Mouse (Mus musculus) embryo, embryonic 11.5 days (tissue): Measurements from ENCODE around the gene Celsr1.
A peak's percentile ranks its signal among the peaks of the same experiment; 100 is the strongest.

ENCODE experiments used
- DNase-seq: peaks from one replicate; pipeline ENCODE4 v3.0.0-alpha.2; 2012; ENCODE audit warnings: low read depth, low spot score

Gene Celsr1

DNA sequence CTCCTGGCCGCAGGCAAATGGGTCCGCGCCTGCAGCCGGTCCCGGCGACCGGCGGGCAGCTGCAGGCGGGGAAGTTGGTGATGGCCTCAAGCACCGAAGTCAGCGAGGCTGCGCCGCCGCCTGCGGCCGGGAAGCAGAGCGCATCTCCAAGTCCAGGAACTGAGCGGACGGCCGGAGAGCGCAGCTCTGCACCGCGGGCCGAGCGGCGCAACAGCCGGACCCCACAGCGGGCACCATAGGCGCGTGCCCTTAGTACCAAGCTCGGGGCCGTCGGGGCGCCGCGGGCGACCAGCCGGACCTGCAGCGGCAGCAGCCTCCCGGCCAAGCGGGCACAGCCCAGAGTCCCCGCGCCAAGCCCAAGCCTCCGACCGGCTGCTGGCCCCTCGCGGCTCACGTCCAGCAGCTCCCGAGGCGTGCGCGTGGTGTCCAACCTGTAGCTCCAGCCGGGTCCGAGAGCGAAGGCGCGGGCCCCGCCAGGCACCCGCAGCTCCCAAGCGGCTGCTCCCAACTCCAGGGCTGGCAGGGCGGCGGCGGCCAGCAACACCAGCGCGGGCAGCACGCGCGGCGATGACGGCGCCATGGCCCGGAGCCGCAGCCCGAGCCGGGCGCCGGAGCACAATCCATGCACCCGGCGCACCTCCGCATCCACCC, at the start of gene Celsr1:
Celsr1 (minus strand) TSS at position 587 of the 651 bp plus-strand sequence.
- peak; percentile 20 for DNase-seq

DNA sequence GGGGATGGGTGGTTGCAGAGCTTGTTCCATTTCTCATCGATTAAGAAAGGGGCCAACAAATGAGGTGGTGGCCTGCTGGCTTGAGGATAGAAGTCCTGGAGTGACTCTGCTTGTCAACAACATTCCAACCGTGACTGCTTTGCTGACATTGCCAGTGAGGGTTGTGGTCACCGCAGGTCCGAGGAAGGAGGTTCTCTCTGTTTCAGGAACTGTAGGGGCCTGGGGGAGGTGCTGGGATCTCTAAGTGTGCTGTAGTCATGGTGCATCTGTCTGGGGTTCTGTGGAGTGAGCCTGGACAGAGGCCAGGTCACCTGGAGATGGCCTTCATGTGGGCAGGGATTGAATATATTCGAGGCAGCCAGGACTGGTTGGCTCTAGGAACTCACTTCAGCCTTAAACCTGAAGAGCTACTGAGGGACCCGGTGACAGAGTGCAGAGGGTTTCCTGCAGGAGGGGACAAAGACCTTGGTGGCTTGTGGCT, 49.7 kb upstream of the Celsr1 start:
- DNase-seq = no peak

DNA sequence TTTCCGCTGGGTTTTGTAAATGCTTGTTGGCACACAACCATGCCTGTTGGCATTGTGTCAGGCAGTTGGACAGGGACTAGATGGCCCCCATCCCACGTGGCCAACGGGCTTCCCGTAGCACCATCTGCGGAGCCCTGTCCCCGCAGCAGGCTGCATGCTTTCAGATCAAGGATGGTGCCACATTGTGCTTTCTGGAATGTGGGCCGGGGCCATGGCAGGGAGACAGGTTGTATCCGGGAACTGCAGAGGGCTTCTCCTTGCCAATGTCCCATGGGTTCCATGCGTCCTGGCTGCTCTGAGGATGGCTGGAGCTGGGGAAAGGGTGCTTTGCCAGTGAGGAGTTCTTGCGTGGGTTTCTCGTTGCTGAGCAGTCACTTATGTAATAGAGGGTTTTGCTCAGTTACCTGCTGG, 49.0 kb upstream of the Celsr1 start:
- no peak for DNase-seq

DNA sequence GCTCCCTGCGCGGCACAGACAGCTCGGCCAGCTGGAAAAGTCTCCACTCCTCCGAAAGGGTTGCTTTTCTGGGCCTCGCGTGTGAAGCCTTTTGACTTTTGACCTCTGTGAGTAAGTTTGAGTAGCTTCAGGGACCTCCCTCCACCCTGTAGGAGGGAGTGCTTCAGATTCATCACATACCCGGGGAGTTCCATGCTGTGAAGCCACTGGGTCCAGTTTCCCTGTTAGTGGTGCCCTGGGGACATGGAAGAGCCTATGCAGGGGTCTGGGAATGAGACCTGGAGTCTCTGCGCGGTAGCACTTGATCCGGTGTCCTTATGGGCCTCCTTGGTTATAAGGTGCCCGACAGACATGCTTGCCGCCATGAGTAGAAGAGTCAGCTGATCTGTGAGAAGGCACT, 48.1 kb upstream of the Celsr1 start:
- no peak for DNase-seq

DNA sequence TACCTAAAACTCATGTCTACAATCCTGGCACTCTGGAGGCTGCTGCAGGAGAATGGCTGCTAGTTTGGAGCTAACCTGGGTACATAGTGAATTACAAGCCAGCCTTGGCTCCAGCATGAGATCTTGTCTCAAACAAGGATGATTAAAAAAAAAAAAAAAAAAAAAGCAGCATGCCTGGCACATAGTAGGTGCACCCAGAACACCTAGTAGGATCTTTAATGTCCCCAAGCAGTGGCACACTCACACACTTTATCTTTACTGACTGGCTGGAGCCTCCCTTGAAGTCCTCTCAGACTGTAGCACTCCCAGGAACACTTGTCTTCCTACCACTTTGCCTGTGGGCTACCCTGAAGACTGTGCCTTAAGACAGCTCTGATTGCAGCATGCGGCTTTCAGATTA, 46.8 kb upstream of the Celsr1 start:
- DNase-seq = no peak

DNA sequence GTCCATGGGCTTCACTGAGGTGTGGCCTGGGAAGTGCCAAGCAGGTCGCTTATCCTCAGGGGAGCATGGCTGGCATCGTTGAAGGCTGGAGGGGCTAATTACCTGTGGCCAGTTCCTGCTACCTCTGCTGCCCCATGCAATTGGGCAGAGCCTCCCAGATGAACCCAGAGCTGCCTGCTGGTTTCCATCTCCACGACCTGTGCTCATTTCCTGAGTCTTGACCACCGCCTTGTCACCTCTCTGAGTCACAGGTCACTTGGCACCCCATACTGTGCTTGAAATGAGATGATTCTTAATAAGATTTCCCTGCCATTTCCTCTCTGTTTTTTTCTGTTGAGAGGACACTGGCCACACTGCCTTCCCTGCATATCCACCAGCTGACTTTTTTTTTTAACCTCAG, 46.3 kb upstream of the Celsr1 start:
- DNase-seq = no peak

DNA sequence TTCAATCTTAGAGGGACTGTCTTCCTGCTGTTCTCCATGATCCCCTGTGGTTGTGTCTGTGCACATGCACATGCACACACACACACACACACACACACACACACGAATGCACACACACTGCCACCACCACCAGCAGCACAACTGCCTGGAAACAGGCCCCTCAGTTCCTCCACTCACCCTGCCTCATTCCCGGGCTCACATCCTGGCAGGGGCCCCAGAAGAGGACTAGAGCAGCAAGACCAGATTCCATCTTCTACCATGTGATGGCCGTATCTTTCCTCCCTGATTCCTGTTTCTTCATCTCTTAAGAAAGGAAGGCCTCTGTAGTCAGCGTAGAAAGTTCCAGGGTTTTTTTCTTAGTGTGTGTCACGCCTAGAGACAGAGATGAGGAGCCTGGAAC, 45.9 kb upstream of the Celsr1 start:
- no peak for DNase-seq

DNA sequence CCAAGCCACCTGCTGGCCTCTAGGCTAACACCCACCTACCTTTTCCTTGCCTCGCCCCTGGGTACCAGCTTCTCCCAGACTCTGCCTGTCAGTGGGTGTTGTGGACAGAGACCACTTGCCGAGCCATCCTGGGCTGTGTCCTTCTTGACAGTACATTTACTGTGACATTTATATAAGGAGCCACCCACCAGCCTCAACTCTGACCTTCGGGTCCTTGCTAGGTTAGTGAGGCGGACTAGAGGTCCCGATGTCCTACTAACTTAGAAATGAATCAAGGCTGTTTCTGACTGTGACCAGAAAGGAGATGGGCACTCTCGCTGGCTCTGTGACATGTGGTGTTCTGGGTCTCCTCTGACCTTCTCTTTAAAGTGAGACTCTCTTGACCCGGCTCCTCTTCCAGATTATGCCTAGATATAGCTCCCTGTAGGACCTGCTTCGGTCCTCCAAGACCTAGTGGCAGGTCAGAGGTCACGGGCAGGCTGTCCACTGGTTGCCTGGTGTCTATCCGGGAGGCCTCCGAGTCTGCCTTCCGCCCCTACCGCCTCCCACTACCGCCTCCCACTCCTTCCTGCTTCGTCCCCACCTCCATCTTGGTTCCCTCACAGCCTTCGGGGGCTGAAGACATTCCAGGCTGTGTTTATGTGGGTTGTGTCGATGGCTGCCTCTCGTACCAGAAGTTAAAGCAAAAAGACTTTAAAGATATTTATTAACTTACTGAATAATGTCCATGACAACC, 45.1 kb upstream of the Celsr1 start:
- DNase-seq = no peak

DNA sequence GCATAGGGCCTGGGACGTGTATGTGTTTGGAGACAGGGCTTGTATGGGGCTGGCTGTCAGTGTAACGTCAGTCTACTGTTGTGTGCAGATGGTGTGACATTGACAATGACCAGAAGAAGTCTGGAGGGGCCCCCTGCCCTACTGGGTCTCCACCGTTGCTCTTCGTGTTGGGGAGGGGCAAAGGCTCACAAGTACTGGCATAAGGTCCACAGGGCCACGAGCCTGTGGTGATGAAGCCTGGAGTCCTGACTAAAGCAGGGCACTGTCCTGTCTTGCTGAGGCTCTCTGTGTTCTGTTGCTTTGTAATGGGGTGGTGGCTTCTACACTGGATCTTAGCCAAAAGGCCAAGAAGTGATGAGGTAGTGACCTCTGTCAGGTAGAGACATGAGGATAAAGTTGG, 44.4 kb upstream of the Celsr1 start:
- DNase-seq = no peak

DNA sequence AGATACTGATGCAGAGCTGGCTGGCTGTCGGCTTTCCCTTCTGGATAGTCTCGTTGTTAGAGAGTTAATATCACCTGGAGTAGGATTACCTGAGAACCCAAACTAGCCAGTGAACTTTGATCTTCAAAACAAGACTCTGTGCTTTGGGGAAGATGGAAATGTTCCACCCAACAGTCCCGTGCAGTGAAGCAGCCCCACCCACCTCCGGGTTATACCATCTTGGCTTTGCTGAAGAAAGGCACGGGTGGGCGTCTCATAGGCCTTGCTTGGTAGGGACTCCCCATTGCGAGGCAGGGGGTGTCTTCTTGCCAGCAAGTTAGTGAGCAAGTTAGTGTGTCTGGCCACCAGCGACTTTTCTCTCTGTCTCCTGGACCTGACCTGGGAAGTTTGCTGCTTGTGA, 42.8 kb upstream of the Celsr1 start:
- DNase-seq = no peak

DNA sequence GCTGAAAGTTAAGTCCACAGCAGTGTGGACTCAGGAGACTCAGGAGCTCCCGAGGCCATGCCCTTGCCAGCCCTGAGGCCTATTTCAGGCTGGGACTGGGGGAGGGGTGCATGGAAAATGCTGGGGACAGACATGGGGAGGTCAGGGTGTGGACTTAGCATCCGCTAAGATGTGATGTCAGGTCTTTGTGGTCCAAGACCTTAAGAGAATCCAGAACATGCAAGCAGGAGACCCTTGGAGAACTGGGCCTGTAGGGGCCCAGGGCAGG, 42.4 kb upstream of the Celsr1 start:
- no peak for DNase-seq

DNA sequence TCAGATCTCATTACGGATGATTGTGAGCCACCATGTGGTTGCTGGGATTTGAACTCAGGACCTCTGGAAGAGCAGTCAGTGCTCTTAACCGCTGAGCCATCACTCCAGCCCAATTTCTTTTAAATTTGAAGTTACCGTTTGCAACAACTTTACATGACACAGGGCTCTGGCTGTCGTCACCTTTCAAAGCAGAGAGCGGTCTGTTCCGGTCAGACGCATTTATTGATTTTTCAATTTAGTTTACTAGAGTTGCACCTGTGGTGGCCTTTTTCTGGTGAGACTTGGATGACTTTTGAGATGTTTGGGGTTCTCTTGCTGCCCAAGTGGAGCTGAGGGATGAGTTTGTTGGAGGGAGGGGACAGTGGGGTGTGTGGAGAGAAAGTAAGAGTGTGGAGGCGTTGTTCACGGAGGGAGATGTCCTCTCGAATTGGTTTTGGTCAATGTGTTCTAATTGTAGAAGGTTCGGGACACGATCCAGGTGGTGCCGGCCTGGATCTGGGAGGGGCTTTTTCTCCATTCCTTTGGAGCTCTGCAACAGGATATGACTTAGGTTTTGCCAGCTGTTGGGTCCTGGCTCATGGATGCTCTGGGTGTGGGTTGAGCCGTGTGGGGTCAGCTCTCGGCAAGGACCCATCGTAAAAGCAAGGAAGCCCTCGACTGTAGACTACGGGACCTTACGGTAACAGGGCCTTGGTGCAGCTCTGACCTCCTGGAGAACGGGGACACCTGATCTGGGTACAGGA, 41.9 kb upstream of the Celsr1 start:
- no peak for DNase-seq

DNA sequence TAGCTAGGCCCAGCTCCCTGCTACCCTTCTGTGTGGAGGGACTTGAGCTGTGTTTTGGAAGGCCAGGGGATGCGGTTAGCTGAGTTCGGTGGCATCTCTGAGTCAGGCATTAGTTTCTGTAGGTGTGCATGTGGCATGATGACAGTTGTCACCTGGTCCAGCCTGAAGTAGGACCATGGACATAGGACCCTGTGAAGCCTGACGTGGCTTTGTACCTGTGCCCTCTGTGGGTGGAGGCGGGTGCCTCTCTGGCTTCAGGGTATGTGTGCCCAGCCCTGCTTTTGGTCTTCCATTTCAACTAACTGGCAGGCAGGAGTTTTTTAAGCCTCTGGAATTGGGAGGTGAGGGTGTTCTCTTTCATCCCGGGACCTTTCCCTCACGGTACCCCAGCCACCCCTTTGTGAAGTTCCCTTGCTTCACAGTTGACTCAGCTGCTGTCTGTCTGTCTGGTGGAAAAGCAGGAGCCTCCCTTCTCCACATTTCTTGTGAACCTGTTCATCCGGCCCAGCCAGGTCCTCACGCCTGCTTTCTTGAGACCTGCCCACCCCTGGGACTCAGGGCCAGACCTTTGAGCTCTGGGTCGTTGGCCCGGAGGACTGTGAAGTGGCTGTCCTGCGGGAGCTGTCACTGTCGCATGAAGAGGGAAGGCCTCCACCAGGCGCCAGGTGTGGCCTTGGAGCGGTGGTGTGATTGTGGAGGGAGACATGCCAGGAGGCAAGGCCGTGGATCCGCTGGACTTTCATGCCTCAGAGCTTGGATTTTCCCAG, 40.8 kb upstream of the Celsr1 start:
- no peak for DNase-seq

DNA sequence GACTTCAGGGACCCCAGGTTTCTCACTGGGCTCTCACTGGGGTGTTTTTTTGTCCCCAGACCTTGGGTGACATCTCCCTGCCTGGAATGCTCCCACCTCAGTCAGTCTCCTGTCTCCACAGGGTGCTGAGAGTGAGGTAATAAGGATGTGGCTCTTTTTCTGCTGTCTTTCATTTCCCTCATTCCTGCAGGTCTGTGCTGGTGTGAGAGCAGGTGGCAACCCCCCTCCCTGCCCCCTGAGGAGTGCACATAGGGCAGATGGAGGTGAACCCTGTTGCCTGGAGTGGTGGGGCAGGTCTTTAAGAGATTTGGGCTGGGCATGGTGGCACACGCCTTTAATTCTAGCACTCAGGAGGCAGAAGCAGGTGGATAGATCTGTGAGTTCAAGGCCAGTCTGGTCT, 37.6 kb upstream of the Celsr1 start:
- DNase-seq = no peak

DNA sequence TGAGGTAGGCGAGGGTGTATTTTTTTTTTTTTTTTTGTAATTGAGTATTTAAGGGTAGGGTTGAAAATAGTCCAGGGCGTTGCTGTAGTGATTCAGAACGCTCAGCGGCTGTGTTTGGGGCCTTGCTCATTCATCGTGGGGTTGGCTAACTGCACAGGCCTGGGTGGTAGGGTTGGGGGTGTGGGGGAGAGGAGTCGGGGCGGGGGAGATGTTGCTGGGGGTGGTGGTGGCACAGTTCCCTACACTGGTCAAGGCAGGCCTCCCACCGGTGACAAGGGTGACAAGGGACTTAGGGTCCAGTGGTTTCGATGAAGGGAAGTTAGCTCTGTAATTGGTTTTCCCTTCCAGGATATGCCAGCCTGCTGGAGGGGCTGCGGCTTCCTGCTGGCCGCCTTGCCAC, 36.8 kb upstream of the Celsr1 start:
- no peak for DNase-seq

DNA sequence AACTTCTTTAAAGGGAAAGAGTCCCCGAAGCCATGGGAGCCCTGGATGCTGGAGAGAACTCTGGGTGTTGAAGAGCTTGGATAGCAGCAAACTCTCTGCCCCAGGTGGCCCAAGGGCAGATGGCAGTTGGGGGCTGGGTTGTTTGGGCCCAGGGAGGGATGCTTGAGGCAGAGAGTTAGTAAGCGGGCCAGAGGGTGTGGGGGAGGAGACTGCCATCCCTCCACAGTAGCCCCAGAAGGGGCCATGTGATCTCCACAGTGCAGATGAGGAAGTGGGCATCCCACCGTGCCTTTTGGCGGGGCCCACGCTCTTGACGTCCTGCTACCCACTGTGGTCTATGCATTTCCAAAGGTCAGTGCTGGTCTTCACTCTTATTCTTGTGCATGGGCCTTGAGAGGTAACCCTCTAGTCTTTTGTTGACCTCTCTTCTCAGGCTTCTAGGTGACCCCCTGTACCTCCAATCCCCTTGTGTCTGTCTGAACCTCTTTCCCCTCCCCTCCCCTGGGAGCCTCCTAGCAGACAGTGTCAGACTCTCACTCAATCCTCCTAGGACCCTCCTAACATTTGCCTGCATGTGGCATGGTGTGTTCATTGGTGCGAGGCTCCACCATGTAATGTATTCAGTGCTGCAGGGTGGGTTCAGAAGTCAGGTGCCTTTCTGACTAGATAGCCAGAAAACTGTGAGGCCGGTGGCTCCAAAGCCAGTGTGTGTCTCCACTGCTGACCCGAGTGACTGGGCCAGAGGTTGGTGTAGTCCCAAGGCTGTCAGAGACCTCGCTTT, 35.6 kb upstream of the Celsr1 start:
- DNase-seq = no peak

DNA sequence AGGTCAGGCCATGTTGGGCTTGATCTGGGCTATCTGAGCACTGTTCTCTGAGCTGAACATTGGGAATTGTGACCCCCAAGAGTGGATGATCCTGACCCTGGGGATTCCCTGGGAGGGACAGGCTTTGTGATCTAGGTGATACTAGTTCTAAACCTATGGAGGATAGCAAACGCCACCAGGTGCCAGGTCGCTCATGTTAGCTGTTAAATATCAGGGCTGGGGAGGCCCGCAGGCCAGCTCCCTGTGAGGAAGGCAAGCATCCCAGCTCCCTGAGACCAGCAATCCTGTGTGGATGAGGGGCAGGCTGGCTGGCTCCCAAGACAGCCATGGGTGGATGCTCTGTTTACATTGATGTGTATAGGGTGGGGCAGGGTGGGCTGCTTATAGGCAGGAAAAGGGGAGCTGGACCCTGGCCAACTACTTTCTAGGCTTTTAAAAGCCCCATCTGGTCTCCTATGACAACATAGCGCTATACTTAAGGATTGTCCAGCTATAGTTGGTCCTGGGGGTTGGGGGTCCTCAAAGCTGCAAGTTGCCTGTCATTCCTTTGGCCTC, 34.4 kb upstream of the Celsr1 start:
- no peak for DNase-seq

DNA sequence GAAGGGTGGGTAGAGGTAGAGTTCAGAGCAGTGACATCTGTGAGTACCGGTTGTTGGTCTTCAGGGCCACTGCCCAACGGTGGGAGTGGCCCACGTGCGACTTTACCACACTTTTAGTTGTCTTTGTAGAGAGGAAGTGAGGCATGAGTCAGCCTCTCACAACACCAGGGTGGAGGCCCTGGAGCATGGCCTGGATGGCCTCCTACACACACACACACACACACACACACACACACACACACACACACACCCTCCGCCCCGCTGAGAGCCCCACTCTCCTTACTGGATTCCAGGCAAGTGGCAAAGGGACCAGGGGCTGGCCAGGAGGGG, 34.0 kb upstream of the Celsr1 start:
- DNase-seq = no peak

DNA sequence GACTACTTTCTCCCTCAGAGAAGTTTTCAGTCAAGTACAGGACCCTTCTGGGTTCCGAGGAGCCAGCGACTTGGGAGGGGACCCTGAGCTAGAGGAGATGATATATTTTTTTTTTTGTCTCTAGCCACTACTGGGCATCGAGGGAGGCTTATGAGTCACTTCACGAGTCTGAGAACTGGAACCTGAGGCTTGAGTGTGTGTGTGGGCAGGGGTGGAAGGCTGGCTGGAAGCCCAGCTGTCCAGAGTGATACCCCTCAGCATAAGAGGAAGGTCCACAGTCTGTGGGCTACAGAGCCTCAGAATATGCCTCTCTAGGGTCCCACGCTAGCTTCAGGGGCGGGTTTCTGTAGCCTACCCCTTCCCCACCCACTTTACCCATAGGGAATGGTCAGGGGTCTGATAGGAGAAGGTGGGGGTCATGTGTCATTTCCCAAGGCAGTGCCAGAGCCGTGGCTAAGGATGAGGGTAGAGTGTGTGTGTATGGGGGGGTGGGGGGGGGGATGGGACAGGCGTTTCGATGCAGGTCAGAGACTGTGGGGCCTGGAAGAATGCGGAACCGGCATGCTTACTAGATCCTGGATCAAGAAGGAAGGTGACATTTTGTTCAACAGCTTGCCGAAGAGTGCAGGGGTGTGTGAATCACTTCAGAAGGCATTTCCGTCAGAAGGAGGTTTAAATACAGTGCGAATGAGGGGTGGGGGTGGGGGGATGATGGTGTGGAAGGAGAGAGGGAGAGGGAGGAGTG, 33.4 kb upstream of the Celsr1 start:
- DNase-seq = no peak

DNA sequence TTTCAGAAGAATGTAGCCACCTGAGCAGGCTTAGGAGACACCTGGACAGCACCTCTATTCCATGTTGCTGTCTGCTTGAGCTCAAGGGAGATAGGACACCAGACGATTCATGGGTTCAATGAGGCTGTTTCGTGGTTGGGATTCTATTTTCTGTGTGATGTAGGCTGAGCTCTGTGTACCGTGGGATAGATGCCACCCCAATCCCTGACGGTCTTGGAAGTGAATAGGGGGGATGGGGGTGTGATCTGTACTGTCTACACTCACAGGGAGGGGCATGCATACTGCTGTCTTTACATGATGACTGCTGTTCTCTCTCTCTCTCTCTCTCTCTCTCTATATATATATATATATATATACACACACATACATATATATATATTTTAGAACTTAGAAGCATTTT, 31.8 kb upstream of the Celsr1 start:
- no peak for DNase-seq

DNA sequence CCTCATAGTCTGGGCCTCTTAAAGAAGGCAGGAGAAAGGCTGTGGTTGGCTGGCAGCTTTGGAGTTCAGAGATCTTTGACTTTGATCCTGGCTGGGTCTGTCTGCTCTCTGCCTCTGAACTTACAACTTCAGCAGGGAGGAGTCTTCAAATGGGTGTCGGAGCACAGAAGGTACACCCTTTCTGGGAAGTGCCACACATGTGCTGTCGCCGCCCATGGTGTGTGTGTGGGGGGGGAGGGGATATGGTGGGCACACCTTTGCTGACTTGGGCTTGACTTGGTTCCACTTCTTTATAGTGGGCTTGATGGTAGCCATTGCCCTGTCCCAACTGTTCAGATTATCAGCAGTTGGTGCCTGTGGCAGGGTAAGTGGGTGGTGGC, 31.3 kb upstream of the Celsr1 start:
- DNase-seq = no peak
